In genomic region chr14:47473891-47474290, GRCm38 (mm10) we compare ENCODE assay signal across 8 mouse cellular contexts. TPM values are rescaled to one million over a fixed set of nuclear protein-coding genes. Genes with fewer than 3 reads are reported as not detected.
DNase-seq lines count a peak whose midpoint lies in the region; ATAC-seq and TF ChIP-seq lines count a peak whose summit lies in the region.

No protein-coding gene starts in this region.

- H3K27me3 ChIP-seq in forebrain, embryonic 11.5 days (ENCODE audit: control insufficient read depth, insufficient read depth, low read length) = no peaks in the 10 kb centered on the region

- WGBS in forebrain, embryonic 11.5 days = 82% methylated on average over 9 of the region's 9 CpGs
- WGBS in olfactory bulb, adult 2 months = 78% methylated on average over 9 of the region's 9 CpGs

- H3K9ac ChIP-seq in forebrain, embryonic 11.5 days (ENCODE audit: low read length) = no peak overlapping the region

- H3K36me3 ChIP-seq in forebrain, embryonic 11.5 days (ENCODE audit: control insufficient read depth, insufficient read depth, low read length) = no peaks in the 10 kb centered on the region

- no peak for TF ChIP-seq CTCF in layer of hippocampus, adult 2 months (conservative IDR thresholded peaks at IDR 0.05)
- no peak for TF ChIP-seq CTCF in olfactory bulb, adult 2 months (IDR thresholded peaks at IDR 0.05; ENCODE audit: insufficient read depth, low read depth, low read length)

- H3K27ac ChIP-seq in layer of hippocampus, adult 2 months = peak overlapping the region; percentile 97
- no peak overlapping the region for H3K27ac ChIP-seq in forebrain, embryonic 11.5 days (ENCODE audit: low read depth, low read length)
- H3K27ac ChIP-seq in olfactory bulb, adult 2 months (ENCODE audit: insufficient read depth, low read depth, low read length) = no peak overlapping the region

- TF ChIP-seq POLR2A in olfactory bulb, adult 2 months (IDR thresholded peaks at IDR 0.05; ENCODE audit: insufficient read depth, low read depth, low read length) = no peak

- DNase-seq in layer of hippocampus, adult 2 months (ENCODE audit: low spot score in 2 of 2) = no peak
- DNase-seq in layer of hippocampus, postnatal 10 days (ENCODE audit: low spot score in 2 of 2) = no peak
- DNase-seq in forebrain, embryonic 11.5 days (ENCODE audit: low spot score) = no peak
- DNase-seq in kidney, postnatal 14 days = peak; percentile 17
- no peak for DNase-seq in layer of hippocampus, postnatal 25 days (ENCODE audit: extremely low spot score in 1 of 2, low spot score in 1 of 2)
- no peak for DNase-seq in right cerebral cortex, postnatal 25 days

- peaks cover 3% of the 10 kb centered on the region; the same call in 1 of the 2 replicates for H3K4me1 ChIP-seq in forebrain, embryonic 11.5 days (replicated peaks; ENCODE audit: control insufficient read depth, insufficient read depth, low read length)
- H3K4me1 ChIP-seq in olfactory bulb, adult 2 months (ENCODE audit: control insufficient read depth, insufficient read depth, low read length) = peaks cover 17% of the 10 kb centered on the region

- no peaks in the 10 kb centered on the region for H3K9me3 ChIP-seq in forebrain, embryonic 11.5 days (ENCODE audit: control insufficient read depth, low read length)

- peak overlapping the region; percentile 79; the same call in 1 of the 2 replicates for H3K4me2 ChIP-seq in forebrain, embryonic 11.5 days (ENCODE audit: low read depth, low read length, severe bottlenecking)

- ATAC-seq in forebrain, embryonic 11.5 days (replicated peaks; ENCODE audit: low FRiP score) = no peak
- no peak for ATAC-seq in megakaryocyte progenitor cell, adult 5-6 weeks (replicated peaks; ENCODE audit: poor library complexity)

- H3K4me3 ChIP-seq in layer of hippocampus, adult 2 months = peak overlapping the region; percentile 91
- H3K4me3 ChIP-seq in forebrain, embryonic 11.5 days (ENCODE audit: low read depth, low read length) = no peak overlapping the region
- H3K4me3 ChIP-seq in olfactory bulb, adult 2 months (ENCODE audit: insufficient read depth, low read depth, low read length) = peak overlapping the region; percentile 4; the same call in 1 of the 2 replicates

RNA-seq across cellular contexts. Expression of gene Fbxo34, which starts 23.7 kb away (rescaled TPM):
- total RNA-seq in layer of hippocampus, adult 2 months (2021) = 10 to 100 TPM; 90.9 to 94.0 TPM
- 10 to 100 TPM; 66.0 to 75.6 TPM for total RNA-seq in layer of hippocampus, postnatal 10 days (2021)
- 22.9 and 27.6 TPM in 2 replicates for polyA plus RNA-seq in forebrain, embryonic 11.5 days (2014; fragmentation: Nextera tagmentation; extraction: Ambion mirVana)
- not detected in 2 replicates for polyA plus RNA-seq in olfactory bulb, adult 2 months (2012; ENCODE audit: insufficient read depth, insufficient read length, low replicate concordance, missing spikeins)
- total RNA-seq in layer of hippocampus, postnatal 25 days (2021) = 10 to 100 TPM; 86.2 to 90.9 TPM
- total RNA-seq in megakaryocyte progenitor cell, adult 5-6 weeks (2015) = 11.0 and 11.4 TPM in 2 replicates
- total RNA-seq in megakaryocyte progenitor cell, adult 5-6 weeks (2017) = 16.1 and 22.6 TPM in 2 replicates

RNA-seq across cellular contexts. Expression of gene Dlgap5, which starts 55.7 kb away (rescaled TPM):
- total RNA-seq in layer of hippocampus, adult 2 months (2021) = 1 to 10 TPM in 1 of 2 experiments, under 1 TPM in 1; 0.52 to 1.6 TPM
- total RNA-seq in layer of hippocampus, postnatal 10 days (2021) = 1 to 10 TPM; 3.8 to 4.1 TPM
- 77.6 and 90.4 TPM in 2 replicates for polyA plus RNA-seq in forebrain, embryonic 11.5 days (2014; fragmentation: Nextera tagmentation; extraction: Ambion mirVana)
- polyA plus RNA-seq in olfactory bulb, adult 2 months (2012; ENCODE audit: insufficient read depth, insufficient read length, low replicate concordance, missing spikeins) = not detected in 2 replicates
- total RNA-seq in layer of hippocampus, postnatal 25 days (2021) = under 1 TPM; 0.34 to 0.61 TPM
- 44.2 and 53.5 TPM in 2 replicates for total RNA-seq in megakaryocyte progenitor cell, adult 5-6 weeks (2015)
- total RNA-seq in megakaryocyte progenitor cell, adult 5-6 weeks (2017) = 75.3 and 77.0 TPM in 2 replicates

Comparison
In these comparisons a context has a peak if more than half of its experiments do, and no peak if none do; other contexts are left out.
1. RNA of gene Dlgap5, which starts 55.7 kb away (total RNA-seq): 44.2 to 77.0 TPM in megakaryocyte progenitor cell, adult 5-6 weeks; 3.8 to 4.1 TPM in layer of hippocampus, postnatal 10 days, 0.52 to 1.6 TPM in layer of hippocampus, adult 2 months and 0.34 to 0.61 TPM in layer of hippocampus, postnatal 25 days; every median in the first group is over 4 times any median in the second.